Mouse (Mus musculus) frontal cortex, postnatal 10 days (tissue): ENCODE measurements around the gene Hif3a.
A peak's percentile ranks its signal among the peaks of the same experiment; 100 is the strongest.

Experiments
- DNase-seq, 2 experiments: peaks; one replicate each; pipeline ENCODE4 v3.0.0; 2022; ENCODE audit warnings: low spot score in 2 of 2, mixed read lengths in 1 of 2

The Hif3a gene

GRCm38 (mm10) chr7:17024814-17025504, 37.3 kb downstream of the Hif3a start:
- no peak for DNase-seq

DNA sequence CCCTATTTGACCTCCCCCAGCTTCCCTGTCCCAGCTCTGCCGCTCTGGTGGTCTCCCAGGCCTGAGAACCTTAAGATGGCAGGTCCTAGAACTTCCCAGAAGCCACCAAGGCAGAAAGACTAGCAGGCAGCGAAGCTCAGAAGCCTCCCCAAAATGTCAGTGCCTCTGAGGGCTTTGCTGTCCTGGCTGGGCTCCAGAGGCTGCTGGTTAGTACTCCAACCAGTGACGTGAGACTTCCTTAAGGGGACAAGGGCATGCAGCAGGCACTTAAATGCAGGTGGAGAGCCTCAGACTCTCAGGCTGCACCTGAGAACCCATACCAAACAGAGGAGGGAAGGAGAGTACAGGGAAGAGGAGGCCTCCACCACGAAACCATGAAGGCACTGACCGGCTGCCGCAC, 38.1 kb downstream of the Hif3a start:
- DNase-seq: no peak

DNA sequence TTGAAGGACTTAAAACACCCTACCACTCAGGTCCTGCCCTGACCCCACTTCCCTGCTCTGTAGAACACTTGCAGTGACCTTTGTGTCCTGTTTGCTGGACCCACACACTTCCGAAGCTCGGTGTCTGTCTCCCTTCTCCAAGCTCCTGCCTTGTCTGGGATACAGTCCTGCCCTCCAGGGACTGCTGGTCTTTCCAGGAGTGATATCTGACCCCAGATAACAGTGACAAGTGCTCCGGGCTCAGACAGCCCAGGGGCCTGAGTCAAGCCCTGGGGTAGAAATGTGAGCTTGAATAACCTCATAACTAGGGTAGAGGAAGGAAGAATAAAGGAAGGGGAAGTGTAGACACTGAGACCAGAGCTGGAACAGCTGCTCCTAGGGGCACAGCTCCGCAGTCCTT, 38.5 kb downstream of the Hif3a start:
- DNase-seq: no peak

DNA sequence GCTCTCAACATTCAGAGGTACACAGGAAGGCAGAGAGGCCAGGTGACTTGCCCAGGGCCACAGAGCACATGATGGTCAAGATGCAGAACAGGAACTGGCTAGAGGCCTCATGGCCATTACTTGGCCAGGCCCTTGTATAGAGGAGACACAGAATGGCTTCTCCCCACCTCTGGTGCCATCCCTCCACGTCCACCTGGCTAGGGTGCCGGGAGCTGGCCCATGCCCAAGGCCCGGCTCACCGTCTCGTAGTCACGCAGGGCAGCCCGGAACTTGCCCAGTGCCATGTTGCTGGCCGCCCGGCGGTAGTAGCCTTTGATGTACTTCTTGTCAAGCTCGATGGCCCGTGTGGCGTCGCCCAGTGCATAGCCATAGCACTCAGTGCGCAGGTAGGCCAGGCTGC, 40.1 kb downstream of the Hif3a start:
- DNase-seq: no peak

GRCm38 (mm10) chr7:17019426-17020166, 42.6 kb downstream of the Hif3a start:
- no peak for DNase-seq

DNA sequence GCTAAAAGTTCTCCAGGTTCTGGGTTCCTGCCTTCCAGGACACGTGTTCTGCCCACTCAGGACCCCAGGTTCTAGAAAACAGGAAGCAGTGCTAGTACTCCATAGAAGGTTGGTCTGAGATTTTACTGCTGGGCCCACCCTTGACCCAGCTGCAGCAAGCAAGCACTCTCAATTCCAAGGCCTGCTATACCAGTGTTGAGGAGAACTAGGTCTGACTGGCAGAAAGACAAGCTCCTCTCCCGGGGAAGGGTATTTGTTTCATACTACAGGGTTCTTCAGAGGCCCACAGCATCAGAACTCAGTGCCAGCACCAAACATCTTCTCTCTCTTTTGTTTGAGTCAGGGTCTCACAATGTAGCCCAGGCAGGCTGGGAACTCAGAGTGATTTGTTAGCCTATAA, 44.3 kb downstream of the Hif3a start:
- no peak for DNase-seq

DNA sequence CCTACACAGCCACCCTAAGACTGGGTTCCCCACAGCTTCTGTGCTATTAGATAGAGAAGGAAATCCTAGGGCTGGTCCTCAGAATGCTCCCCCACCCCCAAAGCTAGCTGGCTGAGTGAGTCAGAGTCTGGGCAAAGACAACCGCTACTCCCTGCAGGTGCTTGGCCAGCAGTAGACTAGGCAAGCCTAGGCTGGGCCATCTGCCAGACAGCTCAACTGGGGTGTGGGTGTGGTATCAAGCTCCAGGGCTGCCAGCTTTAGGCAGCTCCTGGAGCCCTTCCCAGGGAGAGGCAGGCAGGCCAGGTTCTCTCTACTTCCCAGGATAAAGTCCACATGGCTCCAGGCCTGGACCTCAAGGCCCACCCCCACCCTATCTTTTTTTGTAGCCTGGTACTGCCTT, 45.2 kb downstream of the Hif3a start:
- DNase-seq: peak; percentile 85 to 89

- DNase-seq: no peak
Observed at GRCm38 (mm10) chr7:17015381-17015780, 46.8 kb downstream of the Hif3a start.

- DNase-seq: no peak
Observed at GRCm38 (mm10) chr7:17011909-17012590, 50.2 kb downstream of the Hif3a start.

GRCm38 (mm10) chr7:17010010-17010347, 52.2 kb downstream of the Hif3a start:
- DNase-seq: no peak

DNA sequence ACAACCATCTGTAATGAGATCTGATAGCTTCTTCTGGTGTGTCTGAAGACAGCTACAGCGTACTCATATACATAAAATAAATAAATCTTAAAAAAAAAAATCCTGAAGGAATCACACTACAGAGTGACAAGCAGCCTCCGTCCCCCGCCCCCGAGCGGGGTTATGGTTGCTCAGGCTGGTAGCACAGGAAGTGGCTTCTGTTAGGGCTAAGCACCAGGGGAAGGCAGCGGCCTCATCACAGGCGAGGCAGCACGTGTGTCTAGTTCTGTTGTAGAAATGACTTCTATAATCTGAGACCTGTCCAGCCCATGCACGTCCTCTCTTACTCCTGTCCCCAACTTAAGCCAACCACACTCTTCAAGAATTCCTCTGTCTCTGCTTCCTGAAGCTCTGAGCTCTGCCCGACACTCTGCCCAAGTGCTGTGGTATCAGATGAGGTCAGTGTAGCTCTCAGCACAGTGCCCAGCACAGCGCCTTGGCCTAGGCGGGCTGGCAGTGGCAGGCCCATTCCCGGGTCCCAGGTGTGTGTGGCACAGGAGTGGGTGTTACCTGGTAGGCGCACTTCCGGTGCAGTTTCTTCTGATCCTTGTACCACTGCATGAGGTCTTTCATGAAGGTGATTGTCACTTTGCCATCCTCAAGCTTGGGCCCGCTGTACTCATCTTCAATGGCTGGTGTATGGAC, 52.8 kb downstream of the Hif3a start:
- no peak for DNase-seq

- no peak for DNase-seq
Observed at GRCm38 (mm10) chr7:17007300-17007699, 54.9 kb downstream of the Hif3a start.

DNA sequence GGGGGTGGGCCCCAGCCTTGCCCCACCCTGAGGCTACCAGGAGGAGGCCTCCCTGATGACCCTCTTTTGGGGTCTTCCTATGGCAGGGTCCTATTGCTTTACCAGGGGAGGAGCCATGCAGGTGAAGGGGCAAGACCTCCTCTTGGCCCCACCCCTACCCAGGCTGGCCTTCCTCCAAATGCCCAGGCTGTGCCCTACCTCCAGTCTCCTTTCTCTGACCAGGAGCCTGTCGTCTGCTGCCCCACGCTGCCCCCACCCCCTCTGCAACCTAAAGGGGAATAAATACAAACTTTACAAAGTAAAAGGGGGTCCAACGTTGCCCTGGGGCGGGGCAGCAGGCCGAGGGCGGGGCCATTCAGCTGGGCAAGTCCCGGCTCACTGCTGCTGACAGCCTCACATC, 57.5 kb downstream of the Hif3a start:
- no peak for DNase-seq

GRCm38 (mm10) chr7:17003230-17003960, 58.8 kb downstream of the Hif3a start:
- no peak for DNase-seq

DNA sequence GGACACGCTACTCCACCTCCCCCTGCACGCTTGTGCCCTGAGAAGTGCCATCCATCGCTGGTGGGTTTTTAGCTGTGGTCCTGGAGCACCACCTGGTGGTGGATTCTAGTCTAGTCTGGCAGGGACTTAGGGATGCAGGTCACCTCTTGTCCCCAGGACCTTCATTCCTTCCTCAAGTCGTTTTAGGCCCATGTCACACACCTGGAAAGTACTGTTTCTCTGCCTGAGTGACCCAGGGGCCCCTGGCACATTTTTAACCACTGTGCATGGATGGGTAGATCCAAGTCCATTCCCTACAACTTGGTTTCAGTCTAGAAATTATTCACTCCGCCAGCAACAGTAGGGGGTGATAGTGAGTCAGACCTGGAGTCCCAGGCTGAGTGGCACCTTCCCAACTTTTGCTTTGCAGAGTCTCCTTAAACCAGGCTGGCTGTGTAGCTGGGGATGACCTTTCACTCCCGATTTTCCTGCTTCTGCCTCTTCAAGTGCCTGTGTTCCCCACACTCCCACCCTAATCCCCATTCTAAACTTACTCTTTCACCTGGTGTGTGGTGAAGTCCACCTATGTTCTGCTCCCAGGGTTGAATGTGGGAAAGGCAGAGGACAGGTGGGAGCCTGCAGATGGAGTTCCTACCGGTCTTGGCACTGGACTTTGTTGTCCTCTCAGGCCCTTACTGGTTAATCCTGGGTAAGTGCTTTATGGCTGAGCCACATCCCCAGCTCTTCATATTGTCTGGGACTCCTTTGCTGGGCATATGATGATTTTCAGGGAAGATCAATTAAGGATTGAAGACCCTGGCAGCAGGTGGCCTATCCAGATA, 59.6 kb downstream of the Hif3a start:
- peak; percentile 60 to 81 for DNase-seq

DNA sequence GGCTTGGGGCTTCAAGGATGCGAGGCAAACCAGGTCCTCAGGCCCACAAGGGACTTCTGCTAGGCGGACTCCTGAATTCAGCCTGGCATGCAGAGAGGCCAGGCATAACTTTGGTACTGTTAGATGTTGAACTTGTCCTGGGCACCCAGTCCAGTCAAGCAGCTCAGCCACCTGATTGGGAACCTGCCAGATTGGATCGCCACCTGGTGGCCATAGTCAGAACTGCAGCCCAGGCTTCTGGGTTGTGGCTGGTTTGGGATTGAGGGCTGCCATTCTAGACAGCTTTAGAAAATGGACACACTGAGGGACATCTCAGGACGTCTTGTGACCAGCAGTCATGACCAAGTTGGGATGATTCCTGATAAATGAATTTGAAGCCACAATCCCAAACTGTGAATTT, 62.6 kb downstream of the Hif3a start:
- DNase-seq: peak; percentile 66 to 84

- DNase-seq: no peak
Observed at GRCm38 (mm10) chr7:16999233-16999632, 63.0 kb downstream of the Hif3a start.

- no peak for DNase-seq
Observed at GRCm38 (mm10) chr7:16995345-16995744, 66.9 kb downstream of the Hif3a start.

- DNase-seq: no peak
Observed at GRCm38 (mm10) chr7:16994400-16994799, 67.8 kb downstream of the Hif3a start.

DNA sequence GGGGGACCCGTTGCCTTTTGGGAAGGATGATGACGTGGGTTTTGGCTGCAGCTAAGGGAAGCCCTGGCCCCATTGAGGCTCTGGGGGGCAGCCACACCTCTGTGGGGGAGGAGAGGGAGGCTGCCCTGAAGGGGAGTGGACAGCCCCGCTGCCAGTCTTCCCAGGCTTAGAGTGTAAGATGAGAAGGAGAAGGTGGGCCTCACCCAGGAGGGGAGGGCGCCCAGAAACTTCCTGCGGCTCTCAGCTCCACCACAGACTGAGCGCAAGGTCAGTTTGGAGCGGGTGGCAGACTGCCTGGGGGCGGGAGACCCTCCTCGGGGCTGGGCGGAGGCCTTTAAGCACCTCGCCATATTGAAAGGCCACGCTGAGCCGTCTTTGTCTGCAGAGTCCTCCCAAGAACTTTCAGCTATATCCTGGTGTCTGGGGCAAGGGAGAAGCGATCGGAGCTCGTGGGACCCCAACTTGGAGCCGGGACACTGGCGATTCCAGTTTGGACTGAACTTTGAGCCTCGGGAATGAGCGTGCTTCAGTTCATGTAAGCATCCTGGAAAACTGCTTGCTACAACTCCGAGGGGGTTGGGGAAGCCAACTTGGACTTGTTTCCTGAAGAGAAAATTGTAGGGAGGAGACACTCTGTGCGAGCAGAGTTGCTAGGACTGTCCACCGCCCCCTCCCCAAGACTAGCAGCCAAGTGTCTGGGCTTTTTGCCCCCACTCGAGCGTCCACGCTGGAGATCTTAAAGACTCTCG, 68.4 kb downstream of the Hif3a start:
- DNase-seq: peak in 1 of 2 experiments; percentile 62
